Mouse (Mus musculus) limb, embryonic 14.5 days (tissue): Measurements from ENCODE around the gene 2010111I01Rik. TPM values are rescaled to one million over a fixed set of nuclear protein-coding genes. Genes with fewer than 3 reads are reported as not detected.

Experiments used
- ATAC-seq: fragments of 200-750 bp; cut with Nextera tagmentation; 2 replicates; pipeline ENCODE4 v1.8.0; 2017; ENCODE audit warnings: low read depth, moderate number of reproducible peaks, moderate TSS enrichment; ENCODE audit not compliant: low FRiP score
- DNase-seq: peaks from one replicate; pipeline ENCODE4 v3.0.0-alpha.2; 2015; ENCODE audit warnings: low spot score
- H3K27ac ChIP-seq: fragments of 300-500 bp; sonication (generic); replicated peaks from 2 replicates; pipeline ENCODE4 v1.5.1; 2014; ENCODE audit warnings: low read depth, mild to moderate bottlenecking, low read length, moderate library complexity, mixed read lengths
- H3K27me3 ChIP-seq: fragments of 300-500 bp; sonication (generic); 2 replicates; pipeline ENCODE4 v1.6.1; 2014; ENCODE audit warnings: low read length, mixed read lengths; ENCODE audit not compliant: control insufficient read depth, insufficient read depth
- H3K36me3 ChIP-seq: fragments of 300-500 bp; sonication (generic); 2 replicates; pipeline ENCODE4 v1.6.1; 2014; ENCODE audit warnings: mild to moderate bottlenecking, low read length, moderate library complexity, mixed read lengths; ENCODE audit not compliant: control insufficient read depth, insufficient read depth
- H3K4me1 ChIP-seq: fragments of 300-500 bp; sonication (generic); 2 replicates; pipeline ENCODE4 v1.6.1; 2014; ENCODE audit warnings: antibody characterized with exemption, low read length, mixed read lengths; ENCODE audit not compliant: control insufficient read depth, insufficient read depth
- H3K4me2 ChIP-seq: fragments of 300-500 bp; sonication (generic); replicated peaks from 2 replicates; pipeline ENCODE4 v1.6.1; 2014; ENCODE audit warnings: low read depth, mild to moderate bottlenecking, low read length, moderate library complexity; ENCODE audit not compliant: severe bottlenecking
- H3K4me3 ChIP-seq: fragments of 300-500 bp; sonication (generic); replicated peaks from 2 replicates; pipeline ENCODE4 v1.5.1; 2014; ENCODE audit warnings: low read length
- H3K9ac ChIP-seq: fragments of 300-500 bp; sonication (generic); 2 replicates; pipeline ENCODE4 v1.6.1; 2014; ENCODE audit warnings: mild to moderate bottlenecking, low read depth, low read length, moderate library complexity; ENCODE audit not compliant: severe bottlenecking
- H3K9me3 ChIP-seq: fragments of 300-500 bp; sonication (generic); 2 replicates; pipeline ENCODE4 v1.6.1; 2016; ENCODE audit warnings: low read length; ENCODE audit not compliant: control insufficient read depth
- POLR2A ChIP-seq: fragments of 200-500 bp; IDR thresholded peaks from 2 replicates; pipeline ENCODE4 v1.8.0; 2012; ENCODE audit warnings: inconsistent platforms, mild to moderate bottlenecking, moderate library complexity, borderline replicate concordance; ENCODE audit not compliant: insufficient read depth, insufficient read length; ENCODE audit errors: extremely low read depth
- WGBS: fragments of 180-500 bp; shearing (Covaris S2); extraction: QIAGEN DNeasy Blood & Tissue Kit; methylation state at CpG from one replicate; pipeline ENCODE4 v1.1.7; 2014; 5-methylcytosine and 5-hydroxymethylcytosine counted together
- polyA plus RNA-seq, 2 experiments: library from polyadenylated mRNA; depleted of rRNA in 1 of 2; stranded (reverse) in 1 of 2; unstranded in 1 of 2; fragments of >200 nt; fragmentation: Nextera tagmentation in 1 of 2; extraction: Ambion mirVana in 1 of 2; gene quantifications; 2 replicates each; pipeline versions ENCODE4 v1.2.1 to v1.2.3; 2012 to 2014

Gene 2010111I01Rik
- polyA plus RNA-seq, 2 experiments, result 231 to 255 TPM

GRCm38 (mm10) chr13:62932452-62932851 is 32.2 kb upstream of the 2010111I01Rik start:
- no peak for TF ChIP-seq POLR2A
- ATAC-seq (no peak), DNase-seq (no peak)
- H3K36me3 ChIP-seq, result no peaks in the 10 kb centered on the region
- H3K27ac ChIP-seq, result no peak overlapping the region
- no peaks in the 10 kb centered on the region for H3K9me3 ChIP-seq
- 66% methylated on average over 4 of the region's 4 CpGs for WGBS
- no peaks in the 10 kb centered on the region for H3K4me1 ChIP-seq
- no peaks in the 10 kb centered on the region for H3K27me3 ChIP-seq
- H3K4me3 ChIP-seq, result no peak overlapping the region
- H3K9ac ChIP-seq, result no peak overlapping the region
- no peak overlapping the region for H3K4me2 ChIP-seq

DNA sequence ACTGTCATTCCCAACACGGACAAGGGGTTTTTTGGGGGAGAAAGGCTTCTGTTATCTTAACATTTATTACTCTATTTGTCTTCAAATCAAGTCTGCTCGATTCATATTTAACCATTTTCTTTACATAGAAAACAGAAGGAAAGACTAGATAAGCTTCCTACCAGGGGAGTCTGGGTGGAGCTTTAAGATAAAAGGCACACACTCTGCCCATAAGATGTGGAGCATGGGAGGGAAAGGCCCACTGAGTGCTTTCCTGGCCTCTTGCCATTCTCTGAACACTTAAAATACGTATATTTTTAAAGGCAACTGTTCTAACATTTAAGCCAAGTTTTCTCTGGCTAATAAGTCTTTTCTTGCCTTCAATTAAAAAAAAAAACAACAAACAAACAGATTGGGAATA is 25.3 kb upstream of the 2010111I01Rik start:
- H3K9ac ChIP-seq, result no peak overlapping the region
- DNase-seq, result no peak
- no peaks in the 10 kb centered on the region for H3K9me3 ChIP-seq
- H3K4me3 ChIP-seq, result no peak overlapping the region
- H3K36me3 ChIP-seq, result no peaks in the 10 kb centered on the region
- no peaks in the 10 kb centered on the region for H3K27me3 ChIP-seq
- no peak for ATAC-seq
- H3K27ac ChIP-seq, result no peak overlapping the region
- no peak for TF ChIP-seq POLR2A
- 55% methylated on average over 3 of the region's 3 CpGs for WGBS
- peaks cover 20% of the 10 kb centered on the region for H3K4me1 ChIP-seq
- no peak overlapping the region for H3K4me2 ChIP-seq

GRCm38 (mm10) chr13:62939797-62940196 is 24.9 kb upstream of the 2010111I01Rik start:
- 77% methylated on average over 4 of the region's 4 CpGs for WGBS
- H3K4me2 ChIP-seq, result no peak overlapping the region
- DNase-seq, result no peak
- no peak for TF ChIP-seq POLR2A
- H3K9me3 ChIP-seq, result no peaks in the 10 kb centered on the region
- no peak for ATAC-seq
- H3K4me3 ChIP-seq, result no peak overlapping the region
- H3K4me1 ChIP-seq, result peaks cover 25% of the 10 kb centered on the region
- H3K27me3 ChIP-seq, result no peaks in the 10 kb centered on the region
- no peak overlapping the region for H3K27ac ChIP-seq
- no peaks in the 10 kb centered on the region for H3K36me3 ChIP-seq
- no peak overlapping the region for H3K9ac ChIP-seq

DNA sequence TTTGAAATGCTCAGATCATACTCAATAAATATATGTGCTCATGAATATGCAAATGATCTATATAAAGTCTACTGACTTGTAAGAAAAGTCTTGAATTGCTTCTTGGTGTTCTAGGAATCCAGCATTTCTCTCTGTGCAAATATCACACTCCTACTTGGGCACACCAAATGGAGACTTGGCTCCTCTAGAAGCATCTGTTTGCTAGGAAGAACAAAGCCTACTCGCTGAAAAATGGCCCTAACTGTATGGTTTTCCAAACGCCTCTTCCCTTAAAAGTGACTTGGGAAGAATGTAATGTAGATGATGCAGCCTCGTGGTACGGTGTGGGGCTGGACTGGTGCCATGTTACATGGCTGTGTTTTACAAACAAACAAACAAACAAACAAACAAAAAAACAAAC is 24.0 kb upstream of the 2010111I01Rik start:
- H3K9ac ChIP-seq, result no peak overlapping the region
- TF ChIP-seq POLR2A, result no peak
- peaks cover 30% of the 10 kb centered on the region for H3K4me1 ChIP-seq
- H3K27ac ChIP-seq, result no peak overlapping the region; the same call in 1 of the 2 replicates
- H3K4me3 ChIP-seq, result no peak overlapping the region
- H3K9me3 ChIP-seq, result no peaks in the 10 kb centered on the region
- no peaks in the 10 kb centered on the region for H3K36me3 ChIP-seq
- ATAC-seq, result no peak
- H3K4me2 ChIP-seq, result 0 out of 2 replicates have a peak overlapping the region, but pooled peaks have one; percentile 22
- no peak for DNase-seq
- H3K27me3 ChIP-seq, result no peaks in the 10 kb centered on the region
- whole genome bisulfite sequencing, result 51% methylated on average over 4 of the region's 4 CpGs

DNA sequence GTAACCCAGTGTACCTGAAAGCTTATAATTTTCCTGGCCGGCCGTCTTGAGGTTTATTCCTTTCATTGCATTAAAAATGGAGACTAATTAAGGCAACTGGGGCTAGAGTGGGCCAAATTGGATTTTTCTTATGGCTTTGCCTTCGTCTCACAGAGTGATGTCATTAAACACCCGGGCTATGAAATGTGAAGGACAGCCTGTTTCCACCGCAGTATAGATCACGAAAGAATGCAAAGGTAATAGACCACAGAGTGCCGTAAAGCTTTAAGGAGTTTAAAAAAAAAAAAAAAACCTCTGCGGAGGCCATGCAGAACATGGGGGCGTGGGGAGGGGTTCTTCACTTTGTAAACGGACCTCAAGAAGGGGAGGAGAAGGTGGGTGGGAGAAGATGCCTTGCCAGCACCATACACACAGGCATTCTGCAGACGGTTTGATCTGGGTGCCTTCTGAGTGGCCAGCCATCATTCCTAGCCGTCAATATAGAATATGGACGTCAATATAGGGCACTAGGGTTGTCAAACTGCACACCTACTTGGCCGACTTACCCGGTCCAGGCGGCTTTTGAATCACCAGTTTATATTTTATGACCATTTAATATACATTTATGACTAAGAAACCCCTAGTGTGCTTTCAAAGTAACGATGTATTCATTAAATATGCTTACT is 23.2 kb upstream of the 2010111I01Rik start:
- Histone ChIP-seq H3K4me1 (peaks cover 30% of the 10 kb centered on the region), H3K27me3 (no peaks in the 10 kb centered on the region), H3K4me2 (peak overlapping the region; percentile 22), H3K27ac (peak overlapping the region; percentile 52), H3K9ac (no peak overlapping the region), H3K36me3 (no peaks in the 10 kb centered on the region), H3K9me3 (no peaks in the 10 kb centered on the region), H3K4me3 (no peak overlapping the region)
- ATAC-seq, result peak; percentile 63
- TF ChIP-seq POLR2A, result no peak
- peak; percentile 60 for DNase-seq
- 27% methylated on average over 17 of the region's 17 CpGs for WGBS
